Mouse (Mus musculus): ENCODE results near the gene Shisal1.

The Shisal1 gene

DNA sequence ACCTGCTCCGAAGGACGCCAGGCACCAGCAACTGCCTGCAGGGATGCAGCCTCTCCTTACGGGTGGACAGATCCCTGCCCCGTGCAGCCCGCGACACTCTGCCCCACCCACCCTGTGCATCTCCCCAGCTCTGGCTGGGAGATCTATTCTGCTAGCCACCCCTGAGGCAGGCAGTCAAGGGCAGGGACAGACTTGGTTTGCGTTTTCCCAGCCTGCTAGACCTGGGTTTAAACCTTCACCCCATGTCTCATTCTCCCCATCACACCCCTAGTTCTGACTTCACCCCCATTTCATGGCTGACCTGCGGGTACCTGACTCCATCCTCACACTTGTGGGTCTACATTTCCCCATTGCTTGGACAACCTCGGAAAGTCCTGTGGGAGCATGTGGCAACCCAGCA is at the start of gene Shisal1:
TSS of gene Shisal1 (minus strand) at position 101 of the 400 bp plus-strand sequence.
- no peak for DNase-seq (ENCODE audit: low spot score)

DNA sequence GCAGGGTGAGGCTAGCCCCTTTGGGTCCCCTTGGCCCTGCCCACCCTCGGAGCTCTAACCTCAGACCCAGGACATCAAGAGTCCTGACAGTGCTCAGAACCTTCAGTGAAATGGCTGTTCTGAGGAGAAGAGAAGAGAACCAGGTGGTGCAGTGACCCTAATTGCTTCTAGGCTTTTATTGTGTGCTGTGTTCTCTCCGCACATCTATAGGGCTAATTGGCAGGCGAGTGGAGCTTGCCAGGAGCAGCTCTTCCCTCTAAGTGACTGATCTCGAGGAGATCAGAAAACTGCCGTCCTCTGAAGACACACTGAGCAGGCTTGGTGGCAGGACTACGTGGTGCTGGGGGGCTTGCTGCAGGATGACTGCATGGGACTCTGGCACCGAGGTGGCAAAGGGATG is 43.6 kb upstream of the Shisal1 start:
- no peak for DNase-seq (ENCODE audit: low spot score)

DNA sequence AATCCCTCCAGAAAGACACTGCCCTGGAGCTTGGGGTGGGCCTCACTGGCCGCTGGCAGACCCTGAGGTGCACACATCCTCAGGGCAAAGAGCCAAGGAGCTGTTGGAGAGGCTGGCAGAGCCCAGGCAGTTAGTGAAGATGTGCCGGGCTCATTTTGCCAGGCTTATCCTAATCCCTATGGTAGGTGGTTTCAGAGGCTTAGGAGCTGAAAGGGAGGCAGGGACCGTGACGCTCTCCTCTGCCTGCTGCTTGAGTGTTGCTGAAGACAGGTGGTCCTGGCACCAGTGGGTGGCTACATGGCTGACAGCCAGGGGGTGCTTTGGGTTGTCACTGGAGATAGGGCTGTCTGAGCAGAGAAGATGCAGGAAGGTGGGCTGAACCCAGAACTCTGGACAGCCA is 37.4 kb upstream of the Shisal1 start:
- no peak for DNase-seq (ENCODE audit: low spot score)

- peak; percentile 62 for DNase-seq (ENCODE audit: low spot score)
Measured at GRCm38 (mm10) chr15:84483622-84484021, 36.7 kb upstream of the Shisal1 start.

DNA sequence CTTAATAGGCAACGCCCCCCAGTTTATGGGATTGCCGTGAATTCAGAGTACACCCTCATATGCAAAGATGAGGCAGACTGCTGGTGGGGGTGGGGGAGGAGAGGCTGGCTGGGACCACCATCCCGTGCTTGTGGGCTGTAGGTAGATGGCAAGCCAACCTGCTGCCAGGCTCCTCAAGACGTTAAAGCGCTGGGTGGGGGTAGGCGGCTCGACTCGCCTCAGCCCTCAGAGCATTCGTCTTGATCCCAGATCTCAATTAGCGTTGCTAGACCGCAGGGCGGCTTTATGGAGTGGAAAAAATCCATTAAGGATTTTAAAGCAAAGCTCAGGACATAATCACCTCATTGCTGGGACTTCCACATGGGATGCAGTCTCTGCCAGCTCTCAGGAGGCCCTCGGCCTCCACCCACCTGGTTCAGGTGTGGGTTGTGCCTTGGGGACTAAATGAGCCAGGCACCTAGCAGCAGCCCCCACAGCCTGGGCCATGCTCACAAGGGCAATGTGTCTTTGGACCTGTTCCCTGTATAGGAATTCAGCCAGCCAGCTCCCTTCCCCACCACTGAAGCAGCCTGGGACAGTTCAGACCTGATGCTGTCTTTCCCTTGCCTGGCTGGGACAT is 34.5 kb upstream of the Shisal1 start:
- no peak for DNase-seq (ENCODE audit: low spot score)

DNA sequence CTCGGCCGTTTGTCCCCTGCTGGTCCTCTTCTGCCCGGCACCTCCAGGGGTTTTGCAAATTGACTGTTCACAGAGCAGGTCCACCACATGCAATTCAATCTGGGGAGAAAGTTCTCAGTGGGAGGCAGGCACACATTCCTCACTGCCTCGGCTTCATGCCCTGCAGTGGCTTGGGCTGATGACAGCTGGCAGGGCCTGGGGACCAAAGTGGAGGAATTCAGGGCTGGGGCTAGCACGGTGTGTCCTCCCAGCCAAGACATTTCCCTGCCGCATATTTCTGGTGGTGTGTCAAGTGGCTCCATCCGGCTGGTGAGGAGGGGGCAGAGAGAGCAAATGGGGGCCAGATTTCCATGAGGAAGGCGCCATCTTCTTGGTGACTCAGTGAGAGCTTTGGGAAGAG is 22.5 kb upstream of the Shisal1 start:
- no peak for DNase-seq (ENCODE audit: low spot score)

DNA sequence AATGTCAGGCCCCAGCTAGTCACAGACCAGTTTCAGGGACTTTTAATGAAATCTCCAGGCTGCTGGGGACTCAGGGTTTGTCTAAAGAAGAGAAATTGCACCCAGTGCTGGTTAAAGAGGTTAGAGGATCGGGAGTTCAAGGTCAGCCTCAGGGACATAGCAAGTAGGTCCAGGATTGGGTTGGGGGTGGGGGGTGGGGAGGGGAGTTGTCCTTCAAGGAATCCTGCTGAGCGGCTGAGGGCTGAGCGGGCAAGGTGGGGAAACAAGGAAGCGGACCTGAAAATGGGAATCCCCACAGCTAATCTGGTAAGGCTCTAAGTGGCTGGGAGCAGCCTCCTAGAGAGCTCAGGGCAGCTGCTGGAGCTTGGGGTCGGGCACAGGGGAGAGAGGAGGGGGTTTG is 20.9 kb upstream of the Shisal1 start:
- DNase-seq (ENCODE audit: low spot score): no peak

GRCm38 (mm10) chr15:84466458-84467267 is 19.8 kb upstream of the Shisal1 start:
- DNase-seq (ENCODE audit: low spot score): no peak

- DNase-seq (ENCODE audit: low spot score): no peak
Measured at GRCm38 (mm10) chr15:84461429-84461828, 14.5 kb upstream of the Shisal1 start.

- DNase-seq (ENCODE audit: low spot score): no peak
Measured at GRCm38 (mm10) chr15:84458983-84459382, 12.1 kb upstream of the Shisal1 start.

- DNase-seq (ENCODE audit: low spot score): no peak
Measured at GRCm38 (mm10) chr15:84455286-84455685, 8.4 kb upstream of the Shisal1 start.

DNA sequence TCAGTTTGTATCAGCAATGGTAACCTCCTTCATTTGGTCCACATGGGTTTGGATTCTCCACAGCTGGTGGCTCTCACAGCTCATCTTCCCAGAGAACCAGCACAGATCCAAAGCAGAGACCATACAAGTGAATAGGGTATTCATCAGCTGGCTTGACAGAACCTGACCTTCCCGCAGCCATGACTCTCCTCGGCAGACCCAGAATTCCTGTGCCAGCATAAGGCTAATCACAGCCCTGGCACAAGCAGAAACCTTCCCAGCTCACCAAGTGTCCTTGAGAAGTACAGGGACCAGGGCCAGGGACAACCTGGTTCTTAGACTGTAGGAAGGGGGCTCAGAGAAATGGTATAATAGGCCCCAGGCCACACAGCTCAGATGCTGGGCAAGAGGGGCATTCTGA is 6.2 kb upstream of the Shisal1 start:
- no peak for DNase-seq (ENCODE audit: low spot score)

GRCm38 (mm10) chr15:84450441-84451183 is 3.7 kb upstream of the Shisal1 start:
- DNase-seq (ENCODE audit: low spot score): peak; percentile 42

DNA sequence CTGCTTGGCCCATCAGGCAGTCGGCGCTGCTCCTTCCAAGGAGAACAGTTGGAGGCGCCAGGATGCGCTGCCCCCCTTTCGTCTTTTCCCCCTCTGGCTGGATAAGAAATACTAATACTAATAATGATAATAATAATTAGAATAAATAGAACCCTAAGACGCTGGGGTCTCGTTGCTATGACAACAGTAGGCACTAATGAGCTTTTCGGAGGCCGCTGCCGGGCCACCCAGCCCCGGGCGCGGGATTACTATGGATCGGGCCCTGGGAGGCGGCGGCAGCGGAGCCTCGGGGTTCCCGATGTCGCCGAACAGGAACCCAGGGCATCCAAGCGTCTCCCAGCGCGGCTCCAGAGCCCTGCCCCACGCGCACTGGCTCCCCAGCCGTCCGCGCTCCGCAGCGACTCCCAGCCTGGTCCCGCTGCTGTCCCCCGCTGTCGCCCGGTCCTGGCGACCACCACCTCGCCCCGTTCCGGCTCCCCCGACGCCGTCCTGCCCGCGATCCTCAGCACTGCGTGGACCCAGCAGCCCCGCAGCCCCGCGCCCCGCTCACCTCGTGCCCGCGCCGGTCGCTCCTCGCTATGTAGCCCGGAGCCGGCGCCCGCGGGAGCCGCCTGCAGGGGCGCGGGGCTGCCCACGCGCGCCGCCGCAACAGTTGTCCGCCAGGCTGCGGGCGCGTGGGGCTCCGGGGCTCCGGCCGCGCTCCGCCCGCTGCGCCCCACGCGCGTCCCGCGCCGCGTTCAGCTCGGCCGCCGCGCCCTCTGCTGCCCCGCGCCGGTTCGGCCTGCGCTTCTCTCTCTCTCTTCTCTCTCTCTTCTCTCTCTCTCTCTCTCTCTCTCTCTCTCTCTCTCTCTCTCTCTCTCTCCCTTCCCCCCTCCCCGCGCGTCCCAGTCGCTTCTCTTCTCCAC is 833 bp downstream of the Shisal1 start:
- no peak for DNase-seq (ENCODE audit: low spot score)

DNA sequence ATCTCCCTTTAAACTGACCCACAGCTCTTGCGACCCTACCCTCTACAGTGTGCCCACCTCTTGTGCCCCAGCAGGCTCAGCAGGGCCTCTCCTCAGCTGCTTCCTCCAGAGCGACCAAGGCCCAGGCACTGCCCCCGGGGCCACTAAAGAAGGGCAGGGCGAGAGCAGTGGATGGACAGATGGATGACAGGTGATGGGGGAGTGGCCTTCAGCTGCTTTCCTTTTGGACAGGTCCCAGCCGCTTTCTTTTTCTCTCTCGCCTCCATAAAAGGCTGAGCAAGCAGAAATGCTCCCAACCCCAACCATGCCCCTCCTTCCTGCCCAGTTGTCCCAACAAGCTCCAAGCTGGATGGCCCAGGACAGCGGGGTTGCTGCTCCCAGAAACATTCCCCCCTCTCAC is 2.7 kb downstream of the Shisal1 start:
- no peak for DNase-seq (ENCODE audit: low spot score)

GRCm38 (mm10) chr15:84443631-84444030 is 3.3 kb downstream of the Shisal1 start:
- no peak for DNase-seq (ENCODE audit: low spot score)

DNA sequence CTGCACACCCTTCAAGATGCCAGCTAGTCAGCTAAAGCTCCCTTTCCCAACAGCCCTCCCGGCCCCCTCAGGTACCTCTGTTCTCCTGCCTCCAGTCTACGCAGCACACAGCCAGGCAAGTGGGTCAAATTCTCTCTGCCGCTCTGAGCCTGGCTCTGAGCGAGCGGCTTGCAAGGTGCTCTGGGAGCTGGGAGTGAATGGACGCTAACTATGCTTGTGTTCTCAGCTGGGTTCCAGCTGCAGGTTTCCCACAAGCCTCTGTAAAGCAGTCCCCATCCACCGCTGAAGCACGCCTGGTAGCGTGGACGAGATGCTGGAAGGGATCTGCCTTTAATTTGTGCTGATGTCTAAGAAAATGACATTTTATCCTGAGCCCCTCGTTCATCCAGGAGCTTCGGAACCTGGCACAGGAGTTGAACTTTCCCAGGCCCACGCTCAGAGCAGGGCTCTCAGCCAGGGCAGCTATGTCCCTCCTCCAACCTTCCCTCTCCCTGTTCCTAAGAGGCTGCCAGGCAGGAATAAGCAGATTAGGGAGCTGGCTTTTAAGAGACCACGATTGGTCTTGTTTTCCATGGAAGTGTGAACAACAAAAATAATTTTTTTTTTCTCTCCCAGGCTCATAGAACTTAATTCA is 5.1 kb downstream of the Shisal1 start:
- no peak for DNase-seq (ENCODE audit: low spot score)

GRCm38 (mm10) chr15:84440820-84441219 is 6.1 kb downstream of the Shisal1 start:
- DNase-seq (ENCODE audit: low spot score): no peak

- no peak for DNase-seq (ENCODE audit: low spot score)
Measured at GRCm38 (mm10) chr15:84433586-84434185, 13.2 kb downstream of the Shisal1 start.

DNA sequence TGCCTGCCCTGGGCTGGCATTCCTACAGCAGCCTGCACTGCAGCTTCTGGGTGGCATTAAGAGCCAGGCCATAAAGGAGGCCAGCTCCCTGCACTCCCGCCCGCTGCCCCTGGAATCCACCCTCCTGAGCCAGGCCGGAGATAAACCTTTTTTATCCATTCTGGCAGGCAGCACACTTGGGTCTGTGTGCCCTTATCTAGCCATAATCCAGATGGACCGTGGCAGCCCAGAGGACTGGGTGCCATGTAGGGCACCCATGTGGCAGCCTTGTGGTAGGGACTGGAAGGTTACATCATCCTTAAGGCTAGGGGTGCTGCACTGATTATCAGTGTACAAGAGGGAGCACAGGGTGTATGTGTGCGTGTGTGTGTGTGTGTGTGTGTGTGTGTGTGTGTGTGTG is 16.4 kb downstream of the Shisal1 start:
- DNase-seq (ENCODE audit: low spot score): no peak

- DNase-seq (ENCODE audit: low spot score): no peak
Measured at GRCm38 (mm10) chr15:84427624-84428023, 19.3 kb downstream of the Shisal1 start.

All from yolk sac, embryonic 10.5 days (tissue).